Mouse (Mus musculus) right cerebral cortex, postnatal 25 days (tissue): ENCODE data around the gene Aagab.
A peak's percentile ranks its signal among the peaks of the same experiment; 100 is the strongest.

Experiments
- DNase-seq: peaks from one replicate; pipeline ENCODE4 v3.0.0; 2022

Aagab gene

DNA sequence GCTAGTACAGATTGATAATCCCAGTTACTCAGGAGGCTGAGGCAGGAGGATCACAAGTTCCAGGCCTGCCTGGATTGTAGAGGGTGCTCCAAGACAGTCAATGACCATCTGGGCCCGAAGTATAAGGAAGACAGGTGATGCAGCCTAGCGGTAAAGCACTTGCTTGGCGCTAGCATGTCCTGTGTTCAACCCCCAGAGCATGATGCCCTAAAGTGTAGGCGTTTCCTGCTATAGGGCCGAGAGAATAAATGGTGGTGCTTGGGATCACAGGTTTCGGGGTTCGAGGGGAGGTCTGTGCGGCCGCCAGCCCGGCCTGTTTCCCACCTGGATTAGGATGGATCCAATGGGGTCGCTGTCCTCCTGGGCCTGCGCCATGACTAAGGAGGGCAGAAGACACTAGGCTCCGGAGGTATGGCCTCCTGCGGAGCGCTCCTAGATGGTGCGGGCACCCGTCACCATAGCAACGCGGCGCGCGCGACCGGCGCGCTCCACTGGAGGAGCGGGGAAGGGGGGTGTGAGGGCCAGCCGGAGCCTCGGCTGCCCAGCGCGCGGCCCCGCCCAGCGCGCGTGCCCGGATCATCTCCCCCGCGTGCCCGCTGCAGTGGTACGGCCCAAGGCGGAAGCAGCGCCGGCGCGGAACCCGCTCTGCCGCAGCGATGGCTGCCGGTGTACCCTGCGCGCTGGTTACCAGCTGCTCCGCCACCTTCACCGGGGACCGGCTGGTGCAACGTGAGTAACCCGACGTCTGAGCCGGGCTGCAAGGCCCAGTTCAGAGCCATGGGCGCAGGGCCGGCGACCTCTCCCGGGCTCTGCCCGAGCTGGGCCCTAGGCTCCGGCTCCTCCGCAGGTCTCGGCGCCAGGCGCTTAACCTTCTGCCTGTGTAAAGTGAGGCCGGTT is at the start of gene Aagab, which contains the start of gene Iqch:
Gene Aagab, plus strand, starts transcription at position 618 of the 897 bp plus-strand sequence.
Gene Iqch, minus strand, starts transcription at position 451 of the 897 bp plus-strand sequence.
- DNase-seq = peak; percentile 98

DNA sequence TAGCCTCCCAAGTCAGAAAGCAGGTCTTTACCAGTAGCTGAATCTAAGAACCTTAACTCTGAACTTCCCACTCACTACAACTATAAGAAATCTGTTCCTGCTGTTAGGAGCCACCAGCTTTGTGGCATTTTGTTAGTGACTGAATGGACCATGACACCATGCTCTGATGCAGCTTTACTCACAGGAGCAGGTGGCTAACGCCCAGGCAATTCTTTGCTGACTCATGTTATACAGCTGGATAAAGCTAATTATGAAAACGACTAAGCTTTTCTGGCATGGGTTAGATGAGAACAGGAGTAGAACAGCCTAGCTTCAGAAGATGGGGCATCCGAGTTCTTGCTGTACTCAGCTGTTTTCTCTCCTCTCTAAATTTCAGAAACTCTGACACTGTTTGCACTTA is 48.8 kb upstream of the Aagab start:
- peak; percentile 14 for DNase-seq

GRCm38 (mm10) chr9:63555460-63555990 is 46.9 kb upstream of the Aagab start:
- DNase-seq = no peak

DNA sequence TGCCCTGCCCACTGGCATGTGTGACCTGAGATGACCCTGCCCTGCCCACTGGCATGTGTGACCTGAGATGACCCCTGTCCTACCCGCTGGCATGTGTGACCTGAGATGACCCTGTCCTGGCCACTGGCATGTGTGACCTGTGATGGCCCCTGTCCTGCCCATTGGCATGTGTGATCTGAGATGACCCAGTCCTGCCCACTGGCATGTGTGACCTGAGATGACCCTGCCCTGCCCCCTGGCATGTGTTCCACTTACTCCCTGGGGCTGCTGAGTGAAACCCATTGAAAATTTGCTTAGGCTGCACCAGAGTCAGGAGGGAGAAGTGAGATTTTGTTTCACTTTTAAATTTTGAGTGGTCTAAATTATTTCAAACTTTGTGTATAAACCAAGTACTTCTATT is 46.1 kb upstream of the Aagab start:
- DNase-seq = no peak

GRCm38 (mm10) chr9:63556933-63557332 is 45.5 kb upstream of the Aagab start:
- DNase-seq = no peak

DNA sequence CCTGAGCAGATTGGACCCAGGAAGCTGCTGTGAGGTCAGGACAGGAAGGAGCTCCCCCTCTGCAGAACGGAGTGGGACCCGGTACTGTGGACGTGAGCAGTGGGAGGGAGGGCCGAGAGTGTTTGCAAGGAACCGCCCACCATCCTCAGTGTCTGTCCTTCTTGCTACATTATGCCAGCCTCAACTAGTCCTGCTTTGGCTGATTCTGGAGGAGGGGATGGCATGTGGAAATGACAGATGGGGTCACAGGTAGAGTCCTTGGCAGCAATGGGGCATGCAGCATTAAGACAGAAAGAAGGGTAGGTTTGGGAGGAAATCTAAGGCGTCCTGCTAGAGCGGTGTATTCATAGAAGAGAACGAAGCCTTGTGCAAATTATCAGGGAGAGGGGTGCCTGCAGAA is 40.5 kb upstream of the Aagab start:
- no peak for DNase-seq

- DNase-seq = no peak
These were observed 39.0 kb upstream of the Aagab start for GRCm38 (mm10) chr9:63563436-63563835.

- DNase-seq = no peak
These were observed 34.1 kb upstream of the Aagab start for GRCm38 (mm10) chr9:63568314-63568713.

GRCm38 (mm10) chr9:63568808-63569207 is 33.7 kb upstream of the Aagab start:
- no peak for DNase-seq

DNA sequence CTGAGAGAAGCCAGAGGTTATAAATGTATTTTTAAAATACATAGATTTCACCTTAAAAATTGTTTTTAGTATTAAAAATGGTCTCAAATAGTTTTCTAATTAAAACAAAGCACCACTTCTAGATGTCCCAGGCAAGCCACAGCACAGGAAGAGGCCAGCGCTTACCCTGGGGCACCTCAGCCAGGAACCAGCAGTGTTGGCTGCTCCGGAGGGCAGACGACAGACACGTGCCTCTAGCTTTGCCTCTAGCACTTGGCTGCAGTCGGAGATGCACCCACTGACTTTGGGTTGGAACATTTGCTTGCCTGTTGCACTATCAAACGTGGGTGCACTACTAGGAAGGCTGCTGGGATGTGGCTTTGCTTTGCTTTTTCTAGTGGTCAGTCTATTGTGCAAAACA is 30.6 kb upstream of the Aagab start:
- no peak for DNase-seq

DNA sequence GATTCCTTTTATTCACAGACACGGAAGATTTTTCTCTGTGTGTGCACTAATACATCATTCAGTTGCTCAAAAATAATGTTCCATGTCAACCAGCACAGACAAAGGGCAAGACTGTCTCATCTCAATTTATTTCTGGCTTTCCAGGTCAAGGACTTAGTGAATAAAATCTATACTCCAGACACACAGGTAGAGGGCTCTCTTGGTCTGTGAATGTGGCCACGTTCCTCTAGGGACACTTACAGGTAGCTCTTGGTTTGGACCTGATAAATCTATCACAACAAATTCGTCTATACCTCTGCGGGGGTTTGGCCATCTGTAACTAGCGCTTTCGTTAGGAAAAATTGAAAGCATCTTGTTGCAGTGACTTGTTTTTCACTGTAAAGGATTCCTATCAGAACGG is 29.6 kb upstream of the Aagab start:
- DNase-seq = no peak

DNA sequence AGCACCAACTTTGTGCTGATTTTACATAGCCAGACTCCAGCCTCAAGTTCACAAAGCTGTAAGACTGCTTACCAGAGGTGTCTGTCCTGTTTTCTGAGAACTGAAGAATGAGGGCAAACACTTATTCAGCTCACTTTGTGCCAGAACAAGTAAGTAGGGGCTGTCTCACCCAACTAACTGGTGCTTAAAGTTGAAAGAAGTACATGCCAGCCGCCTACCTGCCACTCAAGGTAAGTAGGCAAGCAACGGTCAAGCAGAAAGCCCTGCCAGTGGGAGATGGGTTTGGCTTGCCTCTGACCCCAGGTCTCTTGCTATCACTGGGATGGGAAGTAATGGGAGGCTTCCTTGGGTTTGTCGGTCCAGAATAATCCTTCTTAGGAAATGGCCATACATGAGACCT is 25.0 kb upstream of the Aagab start:
- no peak for DNase-seq

DNA sequence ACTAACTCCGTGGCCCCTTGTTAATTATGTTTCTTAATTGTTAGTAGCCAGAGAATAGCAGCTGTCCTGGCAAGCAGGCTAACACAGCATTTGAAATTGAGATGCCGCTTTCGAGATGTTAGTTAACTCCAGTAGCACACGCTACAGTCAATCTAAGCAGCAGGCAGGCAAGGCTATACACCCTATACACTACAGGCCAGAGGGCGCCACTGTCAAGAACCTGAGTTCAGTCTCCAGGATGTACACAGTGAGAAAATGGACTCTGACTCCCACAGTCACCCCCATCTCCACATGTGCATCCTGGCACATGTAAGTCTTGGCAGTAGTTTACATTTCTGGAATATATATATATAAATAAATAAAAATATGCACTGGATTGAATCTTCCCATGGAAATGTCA is 22.8 kb upstream of the Aagab start:
- no peak for DNase-seq

DNA sequence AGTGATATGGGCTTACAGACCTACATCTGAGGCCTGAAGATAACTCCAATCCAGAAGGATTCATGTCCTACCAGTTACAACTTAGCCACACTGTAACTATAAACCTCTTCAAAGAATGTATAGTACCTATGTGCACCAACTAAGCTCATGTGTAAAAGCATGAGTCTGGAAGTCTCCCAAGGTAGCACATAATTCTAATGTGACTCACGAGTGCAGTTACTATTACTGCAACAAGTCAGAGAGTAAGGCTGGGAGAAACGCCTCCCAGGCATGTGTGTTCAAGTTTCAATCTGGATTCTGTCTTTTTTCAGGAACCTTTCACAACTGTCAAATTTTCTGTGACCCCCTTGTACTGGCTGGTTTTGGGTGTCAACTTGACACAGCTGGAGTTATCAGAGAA is 22.4 kb upstream of the Aagab start:
- no peak for DNase-seq

DNA sequence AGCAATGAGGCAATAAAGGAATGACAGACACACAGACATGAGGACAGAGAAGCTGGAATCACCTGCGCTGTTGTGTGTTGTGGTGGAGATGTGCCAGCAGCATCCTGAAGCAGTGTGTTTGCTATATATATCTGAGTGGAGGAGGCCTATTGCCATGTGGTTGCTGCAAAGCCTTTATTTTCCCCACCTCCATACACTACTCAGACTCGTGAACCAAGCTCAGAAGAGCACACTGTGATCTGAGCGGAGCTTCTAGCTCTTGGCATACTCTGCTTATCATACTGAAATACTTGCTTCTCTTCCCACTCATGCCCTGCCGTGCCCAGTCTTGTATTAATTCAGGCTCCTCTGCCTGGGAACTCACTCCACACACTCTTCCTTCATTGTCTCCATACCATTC is 20.7 kb upstream of the Aagab start:
- peak; percentile 23 for DNase-seq

DNA sequence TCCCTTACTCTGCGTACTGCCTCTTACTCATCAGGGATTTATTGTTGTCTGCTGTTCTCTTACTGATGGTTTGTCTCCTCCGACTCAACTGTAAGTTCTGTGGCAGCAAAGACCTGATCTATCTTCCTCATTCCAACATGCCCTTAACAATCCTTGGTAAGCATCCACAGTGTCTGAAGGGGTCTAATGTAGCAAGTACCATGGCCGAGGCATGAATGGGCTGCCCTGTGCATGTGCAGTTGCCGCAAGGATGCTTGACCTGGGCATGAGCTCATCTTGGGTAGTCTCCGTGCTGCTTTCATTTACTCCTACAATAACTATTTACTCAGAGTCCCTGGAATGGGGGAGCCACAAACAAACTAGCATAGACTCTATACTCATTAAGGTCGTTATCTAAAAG is 17.2 kb upstream of the Aagab start:
- DNase-seq = no peak

- DNase-seq = no peak
These were observed 13.3 kb upstream of the Aagab start for GRCm38 (mm10) chr9:63589209-63589608.

GRCm38 (mm10) chr9:63590592-63590991 is 11.9 kb upstream of the Aagab start:
- no peak for DNase-seq

DNA sequence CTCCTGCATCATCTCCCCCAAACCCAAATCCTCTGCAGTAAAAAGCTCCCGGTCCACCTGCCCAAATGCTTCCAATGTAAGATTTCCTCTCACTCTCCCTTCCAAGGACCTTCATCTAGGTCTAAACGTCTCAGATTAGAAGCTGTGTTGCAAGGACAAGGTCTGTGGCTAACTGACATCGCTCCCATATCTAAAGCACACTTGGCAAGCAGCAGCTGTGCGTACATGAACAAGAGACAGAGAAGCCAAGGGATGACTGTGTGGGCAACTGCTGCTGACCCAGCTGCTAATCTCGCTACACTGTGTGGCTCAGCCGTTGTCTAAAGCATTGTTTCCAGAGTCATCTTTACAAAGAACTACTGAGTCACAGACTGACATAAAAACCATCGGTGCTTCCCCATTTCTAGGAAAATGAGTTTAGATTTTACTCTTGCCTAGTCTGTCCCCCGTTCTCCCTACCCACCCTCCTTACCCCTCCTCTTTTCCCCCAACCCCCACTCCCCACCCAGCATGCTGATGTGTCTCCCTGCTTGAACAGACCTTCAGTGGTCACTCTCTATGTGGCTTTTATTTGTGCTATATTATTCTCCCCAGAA is 10.7 kb upstream of the Aagab start:
- no peak for DNase-seq

GRCm38 (mm10) chr9:63595032-63595431 is 7.4 kb upstream of the Aagab start:
- no peak for DNase-seq

DNA sequence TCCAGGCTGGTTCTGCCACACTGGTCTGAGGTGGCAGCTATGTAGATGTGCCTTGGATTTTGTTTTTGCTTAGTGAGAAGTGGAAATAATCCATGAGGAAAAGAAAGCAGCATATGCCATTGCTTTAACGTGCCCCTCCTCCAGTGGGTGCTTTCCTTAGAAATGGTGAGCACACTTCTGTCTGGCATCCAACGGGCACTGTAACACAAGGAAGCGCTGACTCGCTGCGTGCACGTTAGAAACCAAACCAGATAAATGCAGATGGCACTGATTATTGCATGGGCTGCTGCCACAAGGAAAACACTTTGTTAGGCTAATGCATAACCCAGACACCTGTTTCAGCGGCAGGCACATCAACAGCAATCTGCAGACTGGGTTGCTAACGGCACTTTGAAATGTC is 6.8 kb upstream of the Aagab start:
- DNase-seq = no peak

DNA sequence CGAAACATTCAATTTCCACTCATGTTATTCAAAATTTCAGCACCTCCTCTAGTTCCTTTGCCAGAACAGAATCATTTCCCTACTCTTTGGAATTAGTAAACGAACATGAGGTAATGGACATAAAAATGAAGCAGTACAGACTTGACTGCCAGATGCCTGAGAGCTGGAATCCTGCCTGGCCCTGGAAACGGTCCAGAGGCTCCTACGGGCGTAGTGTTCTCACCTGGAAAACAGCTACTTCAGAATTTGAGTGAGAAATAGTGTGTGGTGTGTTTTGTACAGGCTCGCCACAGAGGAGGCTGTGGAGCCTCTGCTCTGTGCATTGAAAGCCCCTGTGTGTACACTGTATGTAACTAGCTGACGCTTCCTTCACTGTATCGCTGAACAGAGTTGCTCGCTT is 5.8 kb upstream of the Aagab start:
- DNase-seq = no peak

DNA sequence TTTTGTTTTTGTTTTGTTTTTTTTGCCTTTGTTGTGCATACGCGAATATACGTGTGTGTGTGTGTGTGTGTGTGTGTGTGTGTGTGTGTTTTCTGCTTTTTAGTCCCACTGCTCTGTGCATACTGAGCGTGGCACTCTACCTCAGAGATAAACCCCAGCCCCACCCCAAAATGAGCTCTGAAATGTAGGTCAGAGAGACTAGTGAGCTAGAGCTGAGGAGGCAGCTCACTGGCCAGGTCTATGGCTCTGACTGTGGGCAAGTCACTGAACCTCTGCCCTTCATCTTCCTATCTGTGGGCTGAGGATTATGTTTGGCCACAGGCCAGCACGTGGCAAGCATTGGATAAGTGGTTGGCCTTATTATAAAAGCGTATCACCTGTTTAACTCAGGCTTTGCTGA is 1.4 kb downstream of the Aagab start:
- DNase-seq = no peak

DNA sequence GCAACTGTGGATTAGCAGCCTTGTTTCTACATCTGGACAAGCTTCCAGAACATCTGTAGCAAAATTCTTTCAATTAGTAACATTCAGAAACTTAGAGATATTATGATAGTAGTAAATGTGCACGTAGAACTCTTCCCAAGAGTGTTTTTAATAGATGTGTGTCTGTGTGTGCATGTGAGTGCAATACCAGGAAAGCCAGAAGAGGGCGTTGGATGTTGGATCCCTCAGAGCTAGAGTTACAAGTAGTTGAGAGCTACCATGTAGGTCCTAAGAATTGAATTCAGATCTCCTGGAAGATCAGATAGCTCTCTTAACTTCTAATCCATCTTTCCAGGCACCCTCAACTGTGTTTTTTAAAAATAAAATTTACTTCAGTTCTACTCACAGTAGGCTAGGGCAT is 4.1 kb downstream of the Aagab start:
- no peak for DNase-seq
